Mouse (Mus musculus) adrenal gland, postnatal 36 days (tissue): ENCODE measurements around the gene 1600002K03Rik. TPM values are rescaled to one million over a fixed set of nuclear protein-coding genes. Genes with fewer than 3 reads are reported as not detected.
"Not testable (repeated sequence)": the region's sequence is repeated elsewhere in the genome, so short reads cannot be mapped to it uniquely, and the experiment has no call there.

Experiments
- DNase-seq, 2 experiments: peaks; one replicate each; pipeline ENCODE4 v3.0.0; 2021; ENCODE audit warnings: mixed read lengths in 1 of 2
- total RNA-seq, 2 experiments: library from RNA; stranded (reverse); gene quantifications; 2 replicates each; pipeline ENCODE4 v1.2.3; 2021

Gene 1600002K03Rik
- total RNA-seq, 2 experiments from 2014 or later, result 16.8 to 19.1 TPM

DNA sequence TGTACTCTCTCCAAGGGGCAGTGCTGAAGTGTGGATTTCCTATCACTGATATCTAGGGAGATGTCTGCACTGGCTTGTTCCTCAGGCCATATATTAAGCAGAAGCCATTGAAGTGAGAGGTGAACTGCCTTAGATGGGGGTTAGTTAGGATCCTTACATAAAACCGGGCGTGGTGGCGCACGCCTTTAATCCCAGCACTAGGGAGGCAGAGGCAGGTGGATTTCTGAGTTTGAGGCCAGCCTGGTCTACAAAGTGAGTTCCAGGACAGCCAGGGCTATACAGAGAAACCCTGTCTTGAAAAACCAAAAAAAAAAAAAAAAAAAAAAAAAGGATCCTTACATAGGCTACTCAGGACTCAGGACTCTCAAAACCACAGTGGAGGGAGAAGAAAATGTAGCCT lies 6.6 kb upstream of the 1600002K03Rik start:
- not testable (repeated sequence) for DNase-seq

DNA sequence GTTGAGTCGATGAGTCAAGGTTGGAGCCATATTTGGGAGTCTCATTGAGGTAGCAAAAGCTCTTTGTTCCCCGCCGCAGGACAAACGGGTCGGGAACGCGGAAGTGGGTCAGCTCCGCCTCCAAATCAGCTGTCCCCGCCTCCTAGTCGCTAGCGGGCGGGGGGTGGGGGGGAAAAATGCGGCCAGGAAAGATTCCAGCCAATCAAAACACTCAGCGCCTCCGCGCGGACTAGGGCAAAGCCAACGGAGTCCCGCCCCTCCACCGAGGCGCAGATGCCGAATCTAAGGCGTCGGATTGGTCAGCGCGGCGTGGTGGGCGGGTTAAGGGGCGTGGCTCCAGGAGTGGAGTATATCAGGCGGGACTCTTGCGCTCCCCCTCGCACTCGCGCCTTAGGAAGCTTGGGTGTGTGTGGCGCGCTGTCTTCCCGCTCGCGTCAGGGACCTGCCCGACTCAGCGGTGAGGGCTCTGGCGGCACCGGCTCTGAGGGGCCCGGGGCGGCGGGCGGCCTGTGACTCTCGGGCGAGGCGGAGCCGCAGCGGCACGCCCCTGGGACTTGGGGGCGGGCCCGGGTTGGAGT lies 5.2 kb upstream of the 1600002K03Rik start:
- DNase-seq, result peak; percentile 98

DNA sequence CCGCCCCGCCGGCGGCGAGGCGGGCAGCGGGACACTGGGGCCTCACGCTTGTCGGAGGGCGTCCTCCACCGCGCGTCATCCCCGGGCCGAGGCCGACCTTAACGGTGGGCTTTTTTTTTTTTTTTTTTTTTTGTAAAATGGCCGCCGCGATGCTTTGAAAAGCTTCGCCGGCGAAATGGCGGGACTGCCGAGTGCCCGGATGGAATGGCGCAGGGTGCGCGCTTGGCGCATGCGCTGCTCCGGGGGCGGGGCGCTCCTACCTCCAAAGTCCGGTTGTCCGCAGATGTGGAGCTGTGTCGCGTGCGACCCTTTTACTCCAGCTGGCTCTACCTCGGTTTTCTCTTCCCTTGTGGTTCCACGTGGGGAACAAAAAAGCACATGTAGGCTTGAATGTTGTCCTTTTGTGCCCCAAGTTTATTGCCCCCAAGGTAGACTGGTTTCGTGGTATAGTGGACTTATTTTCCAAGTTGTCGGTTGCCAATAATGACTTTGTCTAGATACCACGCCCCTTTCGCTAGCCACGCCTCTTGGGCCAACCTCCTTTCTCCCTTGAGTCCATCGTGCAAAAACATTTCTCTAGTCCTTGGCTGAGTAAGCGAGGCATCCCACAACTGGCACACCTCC lies 4.6 kb upstream of the 1600002K03Rik start:
- peak; percentile 95 to 97 for DNase-seq

DNA sequence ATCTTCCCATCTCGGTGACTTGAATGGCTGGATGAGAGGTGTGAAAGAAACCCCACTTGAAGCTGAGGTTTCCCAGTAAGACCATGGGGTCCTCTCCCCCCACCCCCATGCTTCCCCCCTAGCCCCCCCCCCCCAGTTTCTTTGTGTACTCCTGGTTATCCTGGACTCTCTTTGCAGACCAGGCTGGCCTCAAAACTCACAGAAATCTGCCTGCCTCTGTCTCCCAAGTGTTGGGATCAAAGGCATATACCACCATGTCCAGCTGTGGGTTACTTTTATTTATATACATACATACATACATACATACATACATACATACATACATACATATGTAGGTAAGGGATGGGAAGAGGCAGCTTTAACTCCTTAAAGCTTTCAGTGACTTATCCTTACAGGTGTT lies 3.7 kb upstream of the 1600002K03Rik start:
- no peak for DNase-seq

DNA sequence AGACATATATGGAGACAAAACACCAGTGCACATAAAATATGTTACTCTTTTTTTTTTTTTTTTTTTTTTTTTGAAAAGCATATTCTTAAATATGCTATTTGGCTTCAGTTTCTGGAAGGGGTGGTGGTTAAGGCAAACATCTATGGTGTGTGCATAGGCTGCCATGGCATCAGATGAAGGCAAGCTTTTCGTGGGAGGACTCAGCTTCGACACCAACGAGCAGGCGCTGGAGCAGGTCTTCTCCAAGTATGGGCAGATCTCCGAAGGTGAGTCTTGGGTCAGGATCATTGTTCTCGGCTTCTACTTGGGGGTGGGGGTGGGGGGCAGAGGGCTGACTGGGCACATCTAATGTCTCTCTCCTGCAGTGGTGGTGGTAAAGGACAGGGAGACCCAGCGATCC lies 3.1 kb upstream of the 1600002K03Rik start:
- no peak for DNase-seq

DNA sequence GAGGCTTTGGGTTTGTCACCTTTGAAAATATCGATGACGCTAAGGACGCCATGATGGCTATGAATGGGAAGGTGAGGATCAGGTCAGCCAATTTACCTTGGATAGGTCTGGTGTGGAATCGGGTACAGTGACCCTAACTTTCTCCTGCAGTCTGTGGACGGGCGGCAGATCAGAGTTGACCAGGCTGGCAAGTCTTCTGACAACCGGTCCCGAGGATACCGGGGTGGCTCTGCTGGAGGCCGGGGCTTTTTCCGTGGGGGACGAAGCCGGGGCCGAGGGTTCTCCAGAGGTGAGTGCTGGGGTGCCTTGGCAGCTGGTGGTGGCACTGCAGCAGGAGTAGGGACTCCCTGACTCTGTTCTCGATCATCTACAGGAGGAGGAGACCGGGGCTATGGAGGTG lies 2.7 kb upstream of the 1600002K03Rik start:
- no peak for DNase-seq

DNA sequence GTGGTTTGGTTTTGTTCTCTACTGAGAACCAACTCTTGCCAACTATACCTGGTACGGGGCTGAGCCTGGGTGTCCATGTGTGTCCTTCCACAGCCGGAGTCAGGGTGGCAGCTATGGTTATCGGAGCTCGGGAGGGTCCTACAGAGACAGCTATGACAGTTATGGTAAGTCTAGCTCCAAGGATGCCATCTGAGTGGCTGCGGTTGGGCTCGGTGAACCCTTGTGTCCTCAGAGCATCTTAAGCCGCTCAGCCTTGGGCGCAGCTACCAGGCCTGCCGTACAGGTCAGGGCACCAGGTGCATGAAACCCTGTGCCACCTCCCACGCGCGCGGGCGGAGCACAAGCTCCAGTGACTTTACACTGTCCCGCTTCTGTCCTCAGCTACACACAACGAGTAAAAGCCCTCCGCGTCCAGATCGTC lies 2.1 kb upstream of the 1600002K03Rik start:
- DNase-seq, result no peak

DNA sequence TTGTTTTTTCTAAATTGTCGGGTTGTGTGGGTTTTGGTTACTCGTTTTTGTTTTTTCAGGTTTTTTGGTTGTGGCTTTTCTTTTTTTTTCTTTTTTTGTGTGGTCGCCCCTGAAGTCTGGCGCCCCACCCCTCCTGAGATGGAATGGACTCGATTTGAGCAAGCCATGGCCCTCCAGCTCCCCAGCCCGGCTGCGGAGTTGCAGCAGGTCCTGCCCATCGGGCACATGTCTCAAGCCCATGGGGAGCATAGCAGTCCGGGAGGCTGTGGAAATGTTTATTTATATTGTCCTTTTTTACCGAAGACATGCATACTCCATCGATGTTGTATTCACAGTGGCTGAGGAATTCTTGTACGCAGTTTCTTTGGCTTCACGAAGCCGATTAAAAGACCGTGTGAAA lies 1.5 kb upstream of the 1600002K03Rik start:
- DNase-seq, result no peak

DNA sequence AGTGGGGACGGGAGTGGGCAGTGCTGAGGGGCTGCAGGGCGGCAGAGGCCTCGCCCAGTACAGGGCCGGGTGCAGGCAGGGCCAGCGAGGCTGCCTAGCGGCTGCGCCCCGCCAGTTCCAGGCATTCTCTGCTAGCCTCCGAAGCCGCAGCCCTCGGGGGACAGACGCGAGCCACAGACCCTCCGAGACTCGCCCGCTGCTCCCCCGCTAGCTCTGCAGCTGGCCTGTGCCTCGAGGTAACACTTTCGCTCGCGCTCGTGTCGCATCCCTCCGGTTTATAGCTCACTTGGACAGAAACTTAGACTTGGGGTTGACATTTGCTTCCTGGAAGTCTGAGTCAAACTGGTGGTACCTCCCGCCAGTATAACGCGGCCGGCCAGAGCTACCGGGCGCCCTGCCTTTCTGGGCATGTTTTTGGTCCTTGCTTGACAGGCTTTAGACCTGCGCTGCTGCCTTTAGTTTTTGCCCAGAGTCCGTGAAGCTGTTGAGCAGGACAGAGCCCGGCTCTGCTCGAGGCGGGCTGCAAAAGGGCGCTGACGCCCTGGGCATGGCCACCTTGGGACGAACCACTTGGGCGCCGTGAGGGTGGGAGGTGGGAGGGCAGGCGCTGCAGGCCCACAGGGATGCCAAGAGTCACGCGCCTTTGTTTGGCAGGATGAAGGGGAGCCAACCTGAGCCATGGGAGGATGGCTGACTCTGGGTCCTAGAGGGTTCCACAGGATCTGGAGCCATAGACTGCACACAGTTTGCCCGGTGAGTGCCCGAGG lies 801 bp upstream of the 1600002K03Rik start:
- no peak for DNase-seq

DNA sequence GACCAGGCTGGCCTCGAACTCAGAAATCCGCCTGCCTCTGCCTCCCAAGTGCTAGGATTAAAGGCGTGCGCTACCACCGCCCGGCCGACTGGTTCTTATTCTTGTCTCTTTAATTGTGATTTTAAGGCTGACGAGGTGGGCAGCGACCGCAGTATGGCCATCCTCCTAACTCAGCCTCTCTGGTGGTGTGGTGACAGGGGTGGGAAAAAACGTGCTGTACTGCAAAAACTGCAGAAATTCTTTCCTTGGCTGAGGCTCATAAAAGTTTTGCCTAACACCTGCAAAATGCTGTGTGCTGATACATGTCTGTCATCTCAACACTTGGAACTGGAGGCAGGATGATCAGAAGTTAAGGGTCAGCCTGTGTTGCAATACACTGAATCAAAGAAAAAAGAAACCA lies 614 bp downstream of the 1600002K03Rik start:
- DNase-seq, result no peak

DNA sequence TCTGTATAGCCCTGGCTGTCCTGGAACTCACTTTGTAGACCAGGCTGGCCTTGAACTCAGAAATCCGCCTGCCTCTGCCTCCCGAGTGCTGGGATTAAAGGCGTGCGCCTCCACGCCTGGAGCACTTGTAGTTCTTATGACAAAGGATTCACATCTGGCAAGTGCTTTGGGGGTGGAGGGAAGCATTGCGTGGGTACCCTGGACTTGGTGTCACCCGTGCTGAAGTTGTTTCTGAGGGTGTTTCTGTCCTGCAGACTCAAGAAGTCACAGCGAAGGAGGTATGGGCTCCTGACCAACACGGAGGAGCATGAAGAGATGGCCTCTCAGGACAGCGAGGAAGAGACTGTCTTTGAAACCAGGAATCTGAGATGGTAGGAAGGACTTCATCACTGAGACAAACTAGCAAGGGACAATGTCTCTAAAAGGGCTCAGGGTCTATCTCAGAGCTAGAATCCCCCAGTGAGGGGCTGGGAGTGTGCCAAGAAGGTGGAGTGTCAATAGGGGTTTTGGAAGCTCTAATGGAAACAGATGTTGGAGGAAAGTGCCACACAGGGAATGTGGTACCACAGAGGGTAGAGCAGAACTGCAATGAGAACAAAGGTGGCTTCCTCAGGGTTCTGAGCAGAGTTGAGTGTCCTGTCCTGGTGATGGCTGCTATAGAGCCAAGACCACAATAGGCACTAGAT lies 1.4 kb downstream of the 1600002K03Rik start:
- DNase-seq, result no peak

DNA sequence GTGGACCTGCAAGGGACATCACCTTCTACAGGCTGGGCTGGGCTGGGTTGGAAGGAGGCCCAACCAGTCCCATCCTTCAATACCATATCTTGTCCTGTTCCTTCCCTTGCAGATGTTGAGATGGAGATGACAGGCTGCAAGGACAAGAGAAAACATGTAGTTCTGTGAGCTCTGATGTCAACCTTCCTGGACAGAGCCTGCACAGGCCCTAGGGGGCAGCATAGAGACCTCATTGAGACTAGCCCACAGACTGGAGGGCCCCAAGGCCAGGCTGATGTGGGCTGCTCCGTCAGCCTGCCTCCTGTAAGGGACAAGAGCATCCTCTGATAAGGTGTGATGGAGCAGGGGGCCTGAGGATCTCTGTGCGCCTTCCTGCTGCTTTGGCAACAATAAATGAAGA lies 2.0 kb downstream of the 1600002K03Rik start:
- DNase-seq, result peak in 1 of 2 experiments; percentile 68

DNA sequence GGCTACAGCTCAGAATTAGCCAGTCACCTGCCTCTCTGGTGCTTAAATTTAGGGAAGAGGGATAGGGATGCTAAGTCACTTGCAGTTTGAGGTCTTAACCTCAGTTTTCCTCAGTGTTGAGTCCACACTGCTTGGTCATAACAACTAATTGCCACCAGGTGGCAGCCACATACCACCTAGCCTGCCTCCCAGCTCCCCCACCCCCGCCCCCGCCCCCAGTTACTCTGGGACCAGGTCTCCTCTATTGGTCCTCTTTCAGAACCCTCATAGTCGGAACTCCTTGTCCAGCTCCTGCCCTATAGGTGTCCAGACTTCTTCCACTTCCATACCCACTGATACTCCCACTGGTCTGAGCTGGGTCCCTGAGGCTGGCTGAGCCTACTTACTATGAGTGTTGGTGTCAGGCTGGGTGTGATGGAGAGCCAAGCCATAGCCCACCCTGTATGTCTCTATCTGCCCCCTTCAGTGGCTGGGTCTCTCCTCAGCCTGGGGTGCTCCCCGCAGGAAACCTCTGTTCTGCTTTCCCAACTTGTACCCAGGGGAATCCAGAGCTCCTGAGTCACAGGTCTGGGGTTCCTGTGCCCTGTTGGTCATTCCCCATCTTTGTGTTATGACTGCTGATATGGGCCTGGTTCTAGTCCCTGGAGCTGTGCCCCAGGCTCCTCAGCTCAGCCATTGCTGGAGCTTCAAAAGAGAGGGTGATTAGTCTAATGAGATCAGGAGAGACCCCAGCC lies 3.0 kb downstream of the 1600002K03Rik start:
- peak in 1 of 2 experiments; percentile 60 for DNase-seq

DNA sequence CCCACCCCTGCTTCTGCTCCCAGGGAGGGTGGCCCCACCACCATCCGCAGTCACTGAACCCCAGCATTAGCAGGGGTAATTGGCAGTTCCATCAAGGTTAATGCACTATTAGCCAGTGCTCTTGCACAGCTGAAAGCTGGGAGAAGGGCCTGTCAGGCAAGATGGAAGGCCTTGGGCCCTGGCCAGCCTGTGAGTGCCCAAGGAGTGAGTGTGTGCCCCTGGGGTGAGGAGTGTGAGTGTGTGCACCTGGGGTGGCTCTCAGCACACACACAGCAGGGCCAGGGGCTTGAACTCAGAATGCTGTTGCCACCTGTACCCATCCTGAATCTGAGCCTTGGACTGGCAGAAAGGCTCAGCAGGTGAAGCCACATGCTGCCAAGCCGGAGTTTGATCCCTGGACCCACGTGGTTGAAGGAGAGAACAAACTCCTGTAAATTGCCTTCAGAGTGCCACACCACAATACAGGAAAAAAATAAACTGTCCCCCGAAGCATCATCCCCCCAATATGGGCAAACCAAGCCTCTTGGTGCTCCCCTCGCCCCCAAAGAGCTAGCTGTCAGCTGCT lies 3.6 kb downstream of the 1600002K03Rik start:
- peak; percentile 60 to 76 for DNase-seq

DNA sequence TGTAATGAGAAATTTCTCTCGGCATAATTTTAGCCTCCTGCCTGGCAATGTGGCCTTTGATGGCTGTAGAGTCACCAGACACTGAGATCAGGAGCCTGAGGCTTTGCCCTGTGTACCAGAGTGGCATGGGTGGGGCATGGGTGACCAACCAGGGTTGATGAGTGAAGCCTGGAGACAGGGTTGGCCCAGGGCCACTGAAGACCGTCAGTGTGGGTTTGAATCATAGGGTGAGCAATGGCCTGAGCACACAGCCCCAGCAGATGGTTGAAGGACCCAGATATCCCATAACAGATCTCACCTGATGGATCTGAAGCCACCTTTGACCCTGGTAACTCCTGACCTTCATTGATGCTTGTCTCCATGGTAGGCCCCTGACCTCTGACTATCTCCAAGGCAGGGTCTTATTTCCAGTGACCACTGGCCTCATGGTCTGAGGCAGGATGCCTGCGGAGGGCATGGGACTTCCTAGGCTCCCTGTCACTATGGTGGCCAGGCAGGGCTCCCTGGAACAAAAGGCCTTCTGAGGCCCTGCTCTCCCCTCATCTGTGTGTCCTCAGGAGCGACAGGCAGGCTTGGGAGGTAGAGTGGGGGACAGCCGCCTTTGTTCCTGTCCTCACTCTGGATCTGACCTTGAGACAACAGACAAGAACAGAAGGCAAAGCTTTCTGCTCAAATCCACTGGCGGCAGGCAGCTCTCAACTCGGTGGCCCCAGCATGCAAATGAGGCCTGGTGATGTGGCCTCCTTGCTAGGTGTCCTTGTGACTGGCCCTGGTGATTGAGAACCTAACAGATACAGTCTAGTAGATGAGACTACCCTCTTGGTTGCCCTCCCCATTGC lies 4.9 kb downstream of the 1600002K03Rik start:
- DNase-seq, result peak; percentile 88 to 89

DNA sequence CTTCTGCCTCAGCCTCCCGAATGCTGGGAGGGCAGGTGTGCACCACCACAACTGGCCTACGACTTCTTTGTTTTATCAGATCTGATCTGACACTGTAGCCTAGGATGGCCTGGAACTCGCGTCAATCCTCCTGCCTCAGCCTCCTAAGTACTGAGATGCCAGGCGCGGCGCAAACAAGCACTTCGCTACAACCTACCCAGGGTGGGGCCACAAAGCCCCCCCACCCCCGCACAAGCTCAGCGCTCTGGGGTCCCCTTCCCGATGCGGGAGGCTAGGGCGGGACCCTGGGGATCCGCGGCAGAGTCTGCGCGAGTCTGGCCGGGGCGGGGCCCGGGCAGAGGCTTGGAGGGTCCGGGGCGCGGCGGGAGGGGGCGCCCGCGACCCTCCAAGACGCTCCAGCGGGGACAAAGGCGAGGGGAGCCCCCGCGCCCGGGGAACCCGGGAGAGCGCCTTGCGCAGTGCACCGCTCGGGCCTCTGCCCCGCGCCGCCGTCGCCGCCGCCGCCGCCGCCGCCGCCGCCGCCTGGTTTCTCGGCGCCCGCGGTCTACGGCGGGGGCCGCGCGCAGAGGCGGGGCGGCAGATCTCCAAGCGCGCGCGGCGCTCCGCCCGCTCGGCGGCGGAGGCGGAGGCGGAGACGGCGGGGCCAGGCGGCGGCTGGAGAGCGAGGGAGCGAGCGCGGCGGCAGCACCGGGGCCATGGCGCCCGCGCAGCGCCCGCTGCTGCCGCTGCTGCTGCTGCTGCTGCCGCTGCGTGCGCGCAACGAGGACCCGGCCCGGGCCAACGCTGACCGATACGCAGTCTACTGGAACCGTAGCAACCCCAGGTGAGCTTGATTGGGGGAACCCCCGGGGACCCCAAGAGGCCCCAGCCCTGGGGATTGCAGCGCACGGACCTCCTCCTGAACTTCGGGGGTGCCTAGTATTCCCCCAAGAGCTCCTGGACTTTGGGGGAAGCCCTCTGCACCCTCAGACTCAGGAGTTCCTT lies 6.6 kb downstream of the 1600002K03Rik start, which contains the start of gene Efna2:
Gene Efna2 (plus strand): TSS at position 415 of the 984 bp plus-strand sequence.
- DNase-seq, result peak; percentile 76 to 82

DNA sequence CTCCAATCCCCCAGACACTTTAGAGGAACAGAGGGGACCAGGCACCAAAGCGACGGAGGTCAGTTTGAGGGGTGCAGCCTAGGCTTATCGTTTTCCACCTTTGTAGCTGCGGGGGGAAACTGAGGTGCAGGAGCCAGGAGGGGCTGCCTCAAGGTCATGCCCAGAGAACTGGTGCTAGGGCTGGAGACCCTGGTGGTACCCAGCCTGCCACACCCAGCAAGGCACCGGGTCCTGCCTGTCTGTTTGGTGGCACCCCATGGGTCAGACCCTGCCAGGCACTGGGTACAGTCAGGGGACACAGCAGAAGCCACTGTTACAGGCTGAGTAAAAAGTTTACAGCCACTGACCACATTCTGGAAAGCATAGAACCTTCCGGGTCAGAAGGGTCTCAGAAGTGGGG lies 7.5 kb downstream of the 1600002K03Rik start:
- no peak for DNase-seq

DNA sequence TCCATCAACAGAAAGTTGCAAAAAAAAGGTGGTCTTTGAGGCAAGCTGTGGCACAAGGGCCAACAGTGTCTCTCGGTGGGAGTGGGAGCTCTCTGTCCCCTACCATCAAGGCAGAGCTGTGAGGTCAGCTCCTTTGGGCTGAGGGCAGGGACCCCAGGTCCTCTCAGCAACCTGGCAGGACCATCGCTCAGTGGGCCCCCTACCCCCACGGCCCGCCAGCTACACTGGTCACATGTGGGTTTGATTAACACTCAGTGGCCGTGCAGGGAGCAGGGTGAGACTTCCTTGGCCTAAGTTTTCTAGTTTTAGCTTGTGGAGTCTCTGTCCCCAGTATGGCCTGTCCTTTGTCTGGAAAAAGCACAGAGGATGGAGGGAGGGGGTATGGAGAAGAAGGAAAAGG lies 8.1 kb downstream of the 1600002K03Rik start:
- DNase-seq, result no peak

DNA sequence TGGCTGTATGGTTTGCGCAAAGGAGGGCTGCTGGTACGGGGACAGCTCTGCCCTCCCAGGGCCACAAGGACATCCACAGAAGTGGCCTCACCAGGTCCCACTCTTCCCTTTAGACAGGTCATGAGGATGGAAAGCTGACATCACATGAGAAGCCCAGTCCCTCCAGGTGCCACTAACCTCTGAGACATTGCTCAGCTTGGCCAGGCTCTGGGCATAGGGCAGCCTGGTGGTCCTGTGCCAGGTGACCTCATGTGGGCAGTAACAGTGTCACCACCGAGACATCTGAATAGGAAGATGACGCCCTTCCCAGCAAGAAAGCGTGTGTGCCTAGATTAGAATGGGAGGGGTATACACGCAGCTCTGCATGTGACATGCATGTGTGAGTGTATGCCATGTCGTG lies 9.8 kb downstream of the 1600002K03Rik start:
- no peak for DNase-seq
